Mouse (Mus musculus) limb, embryonic 10.5 days (tissue): ENCODE results near the gene Dnajc21. TPM values are rescaled to one million over a fixed set of nuclear protein-coding genes. Genes with fewer than 3 reads are reported as not detected.

Source experiments
- DNase-seq: peaks from one replicate; pipeline ENCODE4 v3.0.0-alpha.2; 2017; ENCODE audit warnings: low spot score
- H3K27ac ChIP-seq: fragments of 300-500 bp; sonication (generic); 2 replicates; pipeline ENCODE4 v1.5.1; 2016; ENCODE audit warnings: mild to moderate bottlenecking
- H3K27me3 ChIP-seq: fragments of 300-500 bp; sonication (generic); 2 replicates; pipeline ENCODE4 v1.6.1; 2016; ENCODE audit warnings: low read depth, mild to moderate bottlenecking; ENCODE audit not compliant: poor library complexity, severe bottlenecking
- H3K36me3 ChIP-seq: fragments of 300-500 bp; sonication (generic); 2 replicates; pipeline ENCODE4 v1.6.1; 2016; ENCODE audit warnings: mild to moderate bottlenecking, moderate library complexity
- H3K4me1 ChIP-seq: fragments of 300-500 bp; sonication (generic); 2 replicates; pipeline ENCODE4 v1.6.1; 2016
- H3K4me3 ChIP-seq: fragments of 300-500 bp; sonication (generic); 2 replicates; pipeline ENCODE4 v1.5.1; 2016; ENCODE audit warnings: mild to moderate bottlenecking, moderate library complexity
- H3K9me3 ChIP-seq: fragments of 300-500 bp; sonication (generic); replicated peaks from 2 replicates; pipeline ENCODE4 v1.6.1; 2016; ENCODE audit warnings: mild to moderate bottlenecking
- WGBS: fragments of 180-500 bp; shearing (Covaris S2); methylation state at CpG from one replicate; pipeline ENCODE4 v1.1.7; 2016; 5-methylcytosine and 5-hydroxymethylcytosine counted together
- polyA plus RNA-seq: library from polyadenylated mRNA; unstranded; fragments of >200 nt; fragmentation: Nextera tagmentation; extraction: Ambion mirVana; gene quantifications from 2 replicates; pipeline ENCODE4 v1.2.1, GENCODE M21; 2016

The Dnajc21 gene
- polyA plus RNA-seq, 1 experiment from 2014 or later = 13.0 TPM

- Histone ChIP-seq H3K4me1 (no peaks in the 10 kb centered on the region), H3K4me3 (no peak overlapping the region), H3K27me3 (no peaks in the 10 kb centered on the region), H3K36me3 (no peaks in the 10 kb centered on the region), H3K9me3 (no peaks in the 10 kb centered on the region), H3K27ac (no peak overlapping the region)
- no peak for DNase-seq
- WGBS = 87% methylated on average over 1 of the region's 1 CpGs
Observed at GRCm38 (mm10) chr15:10421785-10422144, 48.6 kb downstream of the Dnajc21 start.

DNA sequence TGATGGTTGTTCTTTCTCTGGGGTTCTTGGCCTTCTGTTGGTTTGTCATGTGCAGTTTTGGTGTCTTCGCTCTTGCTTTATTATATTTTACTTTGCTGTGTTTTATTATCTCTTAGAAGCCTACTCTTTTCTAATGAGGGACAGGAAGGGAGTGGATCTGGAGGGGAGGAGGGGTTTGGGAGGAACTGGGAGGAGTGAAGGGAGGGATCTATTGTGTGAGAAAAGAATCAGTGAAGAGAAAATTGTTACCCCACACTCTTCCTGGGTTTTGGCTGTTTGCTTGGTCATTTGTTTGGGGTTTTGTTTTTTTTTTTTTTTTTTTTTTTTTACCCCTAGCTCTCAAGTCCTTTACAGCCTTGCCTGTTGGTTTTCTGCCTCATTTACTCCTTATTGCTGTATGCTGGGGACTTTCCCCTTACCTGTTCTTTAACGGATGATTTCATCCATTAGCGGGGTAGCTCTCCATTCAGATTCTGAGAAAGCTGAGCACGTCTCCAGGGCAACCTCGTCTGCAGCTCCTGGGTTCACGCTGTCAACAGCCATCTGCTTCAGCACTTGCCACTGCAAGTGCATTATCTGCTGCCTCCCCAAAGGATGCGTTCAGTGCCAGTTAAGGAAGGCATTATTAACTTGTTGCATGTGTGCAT is 49.1 kb downstream of the Dnajc21 start:
- Histone ChIP-seq H3K36me3 (no peaks in the 10 kb centered on the region), H3K27ac (no peak overlapping the region), H3K4me3 (no peak overlapping the region), H3K9me3 (no peaks in the 10 kb centered on the region), H3K4me1 (no peaks in the 10 kb centered on the region), H3K27me3 (no peaks in the 10 kb centered on the region)
- WGBS = 27% methylated on average over 7 of the region's 7 CpGs
- DNase-seq = no peak

DNA sequence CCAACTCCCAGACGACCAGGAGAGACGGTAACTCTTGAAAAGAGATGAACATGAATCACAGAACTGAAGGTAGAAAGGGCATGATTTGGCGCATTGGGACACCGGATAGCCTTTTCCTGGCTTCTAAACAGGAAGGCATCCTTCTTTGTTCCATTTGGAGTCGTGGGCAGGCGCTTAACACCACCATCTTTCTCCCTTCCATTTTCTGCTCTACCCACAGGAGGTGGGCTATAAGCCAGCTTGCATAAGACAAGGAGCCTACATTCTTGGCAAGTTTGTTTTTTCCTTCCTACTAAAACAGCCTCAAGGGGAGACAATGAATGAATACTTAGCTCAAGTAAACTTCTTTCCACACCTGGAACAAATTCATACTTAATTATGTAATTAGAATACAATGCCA is 56.7 kb downstream of the Dnajc21 start:
- no peaks in the 10 kb centered on the region for H3K36me3 ChIP-seq
- H3K27me3 ChIP-seq = no peaks in the 10 kb centered on the region
- no peak overlapping the region for H3K4me3 ChIP-seq
- no peak for DNase-seq
- 95% methylated on average over 6 of the region's 6 CpGs for WGBS
- no peaks in the 10 kb centered on the region for H3K4me1 ChIP-seq
- H3K9me3 ChIP-seq = no peaks in the 10 kb centered on the region
- H3K27ac ChIP-seq = no peak overlapping the region

GRCm38 (mm10) chr15:10410881-10411280 is 59.4 kb downstream of the Dnajc21 start:
- Histone ChIP-seq H3K4me3 (no peak overlapping the region), H3K27me3 (no peaks in the 10 kb centered on the region), H3K9me3 (no peaks in the 10 kb centered on the region), H3K36me3 (no peaks in the 10 kb centered on the region), H3K27ac (no peak overlapping the region), H3K4me1 (no peaks in the 10 kb centered on the region)
- no peak for DNase-seq
- WGBS = 85% methylated on average over 2 of the region's 2 CpGs

GRCm38 (mm10) chr15:10409842-10410241 is 60.5 kb downstream of the Dnajc21 start:
- WGBS = 87% methylated on average over 3 of the region's 3 CpGs
- H3K27ac ChIP-seq = no peak overlapping the region
- no peaks in the 10 kb centered on the region for H3K4me1 ChIP-seq
- no peak overlapping the region for H3K4me3 ChIP-seq
- H3K9me3 ChIP-seq = no peaks in the 10 kb centered on the region
- DNase-seq = no peak
- no peaks in the 10 kb centered on the region for H3K27me3 ChIP-seq
- no peaks in the 10 kb centered on the region for H3K36me3 ChIP-seq

- no peaks in the 10 kb centered on the region for H3K27me3 ChIP-seq
- H3K4me1 ChIP-seq = no peaks in the 10 kb centered on the region
- H3K36me3 ChIP-seq = no peaks in the 10 kb centered on the region
- no peak overlapping the region for H3K27ac ChIP-seq
- no peak overlapping the region for H3K4me3 ChIP-seq
- DNase-seq = no peak
- no peaks in the 10 kb centered on the region for H3K9me3 ChIP-seq
- WGBS = 66% methylated on average over 3 of the region's 3 CpGs
Observed at GRCm38 (mm10) chr15:10400415-10400814, 69.9 kb downstream of the Dnajc21 start.

DNA sequence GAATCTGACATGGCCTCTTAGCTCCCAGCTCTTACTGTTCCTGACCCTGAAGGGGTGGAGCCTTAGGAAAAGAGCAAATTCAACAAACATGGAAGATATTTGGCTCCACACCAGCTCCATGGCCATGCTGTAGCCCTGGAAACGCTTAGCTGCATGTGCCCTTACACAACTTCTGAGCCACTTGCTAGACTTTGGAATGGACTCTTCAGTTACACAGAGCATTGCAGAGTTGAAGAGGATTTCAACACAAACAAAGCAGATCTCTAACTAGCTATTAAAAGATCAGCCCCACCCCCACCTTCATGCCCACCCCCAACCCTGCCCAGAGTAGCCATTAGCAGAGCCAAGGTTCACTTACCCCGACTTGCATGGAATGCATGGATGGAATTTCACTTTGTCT is 70.5 kb downstream of the Dnajc21 start:
- WGBS = 84% methylated on average over 2 of the region's 2 CpGs
- no peak overlapping the region for H3K27ac ChIP-seq
- no peaks in the 10 kb centered on the region for H3K4me1 ChIP-seq
- H3K4me3 ChIP-seq = no peak overlapping the region
- no peaks in the 10 kb centered on the region for H3K27me3 ChIP-seq
- H3K9me3 ChIP-seq = no peaks in the 10 kb centered on the region
- DNase-seq = no peak
- H3K36me3 ChIP-seq = no peaks in the 10 kb centered on the region

Other genes with a start within 250 kb of the Dnajc21 start
- not detected in 2 replicates for gene Gm21973, start 145.1 kb downstream of the Dnajc21 start, polyA plus RNA-seq
- not detected in 2 replicates for gene Agxt2, start 112.0 kb downstream of the Dnajc21 start, polyA plus RNA-seq
- 144 and 151 TPM in 2 replicates for gene Brix1, start 15.4 kb upstream of the Dnajc21 start, polyA plus RNA-seq
- 53.5 and 53.8 TPM in 2 replicates for gene Rad1, start 15.5 kb upstream of the Dnajc21 start, polyA plus RNA-seq
- 0.13 TPM in 1 of 2 replicates, not detected in the other for gene Ttc23l, start 88.2 kb upstream of the Dnajc21 start, polyA plus RNA-seq
- 50.5 and 64.8 TPM in 2 replicates for gene Rai14, start 244.1 kb upstream of the Dnajc21 start, polyA plus RNA-seq